Mouse (Mus musculus) small intestine, adult 2 months (tissue): ENCODE measurements around the gene Gm10318.

Source experiments
- CTCF ChIP-seq: fragments of 200-500 bp; IDR thresholded peaks from 2 replicates; pipeline ENCODE4 v1.5.1; 2012; ENCODE audit warnings: low read depth, mild to moderate bottlenecking, control low read depth, inconsistent platforms, low read length, moderate library complexity, mixed read lengths; ENCODE audit not compliant: insufficient replicate concordance, insufficient read length; ENCODE audit errors: extremely low read depth
- POLR2A ChIP-seq: fragments of 200-500 bp; IDR thresholded peaks from 2 replicates; pipeline ENCODE4 v1.6.1; 2012; ENCODE audit warnings: low read depth, mild to moderate bottlenecking, control low read depth, inconsistent platforms, low read length, moderate library complexity

DNA sequence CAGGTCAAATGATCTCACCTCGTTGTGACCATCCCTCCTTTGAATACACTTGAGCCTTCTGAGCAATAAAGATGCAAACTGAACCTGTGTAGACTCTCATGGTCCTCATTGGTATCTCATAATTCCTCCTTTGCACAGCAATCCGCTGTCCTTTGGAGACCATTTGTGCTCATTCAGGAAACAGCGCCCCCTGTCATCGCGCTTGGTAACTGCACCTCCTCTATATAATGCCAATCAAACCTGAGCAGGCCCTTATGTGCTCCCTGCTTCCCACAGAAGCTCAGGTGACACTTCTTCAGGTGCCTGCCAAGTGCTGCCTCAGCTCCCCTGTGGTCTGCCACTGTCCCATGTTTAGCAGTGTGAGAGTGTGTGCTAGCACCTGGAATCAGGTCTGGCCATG lies 37.1 kb upstream of the Gm10318 start:
- TF ChIP-seq CTCF, result peak; percentile 66; the same call in 1 of the 2 replicates
- TF ChIP-seq POLR2A, result no peak
